Mouse (Mus musculus) embryonic facial prominence, embryonic 11.5 days (tissue): ENCODE measurements around the gene Rxra. TPM values are rescaled to one million over a fixed set of nuclear protein-coding genes. Genes with fewer than 3 reads are reported as not detected.

Source experiments
- ATAC-seq: fragments of 200-750 bp; cut with Nextera tagmentation; replicated peaks from 2 replicates; pipeline ENCODE4 v1.8.0; 2017; ENCODE audit warnings: low read depth; ENCODE audit not compliant: insufficient number of reproducible peaks, low FRiP score, low TSS enrichment
- DNase-seq: peaks from one replicate; pipeline ENCODE4 v3.0.0-alpha.2; 2015; ENCODE audit warnings: low spot score
- H3K27ac ChIP-seq: fragments of 300-500 bp; sonication (generic); replicated peaks from 2 replicates; pipeline ENCODE4 v1.5.1; 2014; ENCODE audit warnings: mild to moderate bottlenecking, low read depth, low read length, control low read depth
- H3K27me3 ChIP-seq: fragments of 300-500 bp; sonication (generic); 2 replicates; pipeline ENCODE4 v1.6.1; 2014; ENCODE audit warnings: mild to moderate bottlenecking, low read length, moderate library complexity, mixed read lengths; ENCODE audit not compliant: control insufficient read depth, insufficient read depth
- H3K36me3 ChIP-seq: fragments of 300-500 bp; sonication (generic); replicated peaks from 2 replicates; pipeline ENCODE4 v1.6.1; 2014; ENCODE audit warnings: low read depth, mild to moderate bottlenecking, low read length, moderate library complexity, mixed read lengths; ENCODE audit not compliant: control insufficient read depth, insufficient read depth
- H3K4me1 ChIP-seq: fragments of 300-500 bp; sonication (generic); 2 replicates; pipeline ENCODE4 v1.6.1; 2014; ENCODE audit warnings: low read length, mixed read lengths; ENCODE audit not compliant: control insufficient read depth, insufficient read depth
- H3K4me2 ChIP-seq: fragments of 300-500 bp; sonication (generic); 2 replicates; pipeline ENCODE4 v1.6.1; 2014; ENCODE audit warnings: low read depth, mild to moderate bottlenecking, control low read depth, low read length, moderate library complexity
- H3K4me3 ChIP-seq: fragments of 300-500 bp; sonication (generic); 2 replicates; pipeline ENCODE4 v1.5.1; 2014; ENCODE audit warnings: low read depth, low read length, control low read depth
- H3K9ac ChIP-seq: fragments of 300-500 bp; sonication (generic); replicated peaks from 2 replicates; pipeline ENCODE4 v1.6.1; 2014; ENCODE audit warnings: mild to moderate bottlenecking, control low read depth, low read length
- H3K9me3 ChIP-seq: fragments of 300-500 bp; sonication (generic); replicated peaks from 2 replicates; pipeline ENCODE4 v1.6.1; 2016; ENCODE audit warnings: mild to moderate bottlenecking, low read length, inconsistent platforms, mixed read lengths; ENCODE audit not compliant: control insufficient read depth
- WGBS: fragments of 180-500 bp; shearing (Covaris S2); extraction: QIAGEN DNeasy Blood & Tissue Kit; methylation state at CpG from one replicate; pipeline ENCODE4 v1.1.7; 2014; 5-methylcytosine and 5-hydroxymethylcytosine counted together
- polyA plus RNA-seq: library from polyadenylated mRNA; unstranded; fragments of >200 nt; fragmentation: Nextera tagmentation; extraction: Ambion mirVana; gene quantifications from 2 replicates; pipeline ENCODE4 v1.2.1, GENCODE M21; 2014

Gene Rxra
- polyA plus RNA-seq, 1 experiment from 2014 or later: 7.6 TPM

GRCm38 (mm10) chr2:27639631-27640334 lies 36.5 kb upstream of the Rxra start:
- no peak overlapping the region for H3K9ac ChIP-seq
- H3K27ac ChIP-seq: no peak overlapping the region
- no peak overlapping the region for H3K4me2 ChIP-seq
- no peaks in the 10 kb centered on the region for H3K27me3 ChIP-seq
- no peaks in the 10 kb centered on the region for H3K9me3 ChIP-seq
- H3K36me3 ChIP-seq: no peaks in the 10 kb centered on the region
- no peak for ATAC-seq
- 80% methylated on average over 5 of the region's 5 CpGs for WGBS
- DNase-seq: no peak
- no peaks in the 10 kb centered on the region for H3K4me1 ChIP-seq
- no peak overlapping the region for H3K4me3 ChIP-seq

GRCm38 (mm10) chr2:27640900-27641479 lies 35.2 kb upstream of the Rxra start:
- DNase-seq: no peak

DNA sequence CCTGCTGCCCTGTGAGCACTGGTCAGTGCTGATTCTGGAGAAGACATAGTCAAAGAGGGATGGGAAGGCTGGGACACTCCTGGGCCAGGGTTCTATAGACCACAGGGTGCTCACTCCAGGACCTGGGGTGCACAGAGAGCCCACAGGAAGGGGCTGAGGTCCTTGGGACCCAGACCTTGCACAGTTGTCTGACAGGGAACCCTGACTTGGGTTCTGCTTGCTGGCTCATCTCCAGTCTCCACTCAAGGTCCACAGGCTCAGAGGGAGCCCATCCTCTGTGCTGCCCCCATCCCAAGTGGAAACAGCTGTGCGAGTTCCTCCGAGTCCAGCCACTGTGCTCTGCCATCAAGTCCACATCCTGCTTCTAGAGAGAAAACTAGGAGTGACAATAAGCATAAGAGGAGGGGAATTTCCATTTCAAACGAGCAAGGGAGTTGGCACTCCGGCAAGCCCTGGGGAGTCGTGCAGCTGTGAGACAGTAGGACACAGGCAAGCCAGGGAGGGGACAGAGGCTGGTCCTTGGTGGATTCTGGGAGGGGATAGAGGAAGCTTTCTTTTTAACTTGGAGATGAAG lies 31.6 kb upstream of the Rxra start:
- no peak overlapping the region for H3K27ac ChIP-seq
- no peaks in the 10 kb centered on the region for H3K4me1 ChIP-seq
- 25% methylated on average over 5 of the region's 5 CpGs for WGBS
- H3K4me3 ChIP-seq: no peak overlapping the region
- no peaks in the 10 kb centered on the region for H3K27me3 ChIP-seq
- DNase-seq: peak; percentile 8
- ATAC-seq: no peak
- no peak overlapping the region for H3K4me2 ChIP-seq
- H3K9ac ChIP-seq: no peak overlapping the region
- no peaks in the 10 kb centered on the region for H3K9me3 ChIP-seq
- no peaks in the 10 kb centered on the region for H3K36me3 ChIP-seq

More at GRCm38 (mm10) chr2:27640900-27641479, 35.2 kb upstream of the Rxra start:
- Histone ChIP-seq H3K9ac (no peak overlapping the region; the same call in 1 of the 2 replicates), H3K36me3 (no peaks in the 10 kb centered on the region), H3K27me3 (no peaks in the 10 kb centered on the region), H3K9me3 (no peaks in the 10 kb centered on the region), H3K27ac (no peak overlapping the region), H3K4me3 (no peak overlapping the region), H3K4me1 (no peaks in the 10 kb centered on the region), H3K4me2 (no peak overlapping the region)
- no peak for ATAC-seq
- WGBS: 61% methylated on average over 3 of the region's 3 CpGs

GRCm38 (mm10) chr2:27645471-27645870 lies 30.8 kb upstream of the Rxra start:
- no peak overlapping the region for H3K4me2 ChIP-seq
- H3K36me3 ChIP-seq: no peaks in the 10 kb centered on the region
- H3K27ac ChIP-seq: no peak overlapping the region
- no peak for ATAC-seq
- no peak for DNase-seq
- H3K27me3 ChIP-seq: no peaks in the 10 kb centered on the region
- no peak overlapping the region for H3K4me3 ChIP-seq
- no peaks in the 10 kb centered on the region for H3K9me3 ChIP-seq
- WGBS: 62% methylated on average over 3 of the region's 3 CpGs
- peaks cover 3% of the 10 kb centered on the region; the same call in 1 of the 2 replicates for H3K4me1 ChIP-seq
- H3K9ac ChIP-seq: no peak overlapping the region

- peak; percentile 53 for DNase-seq
Measured at GRCm38 (mm10) chr2:27649862-27650661, 26.2 kb upstream of the Rxra start.

GRCm38 (mm10) chr2:27650991-27651390 lies 25.2 kb upstream of the Rxra start:
- no peaks in the 10 kb centered on the region for H3K36me3 ChIP-seq
- DNase-seq: no peak
- no peak overlapping the region for H3K27ac ChIP-seq
- no peak overlapping the region for H3K9ac ChIP-seq
- no peak overlapping the region for H3K4me2 ChIP-seq
- no peak overlapping the region for H3K4me3 ChIP-seq
- H3K4me1 ChIP-seq: peaks cover 3% of the 10 kb centered on the region; the same call in 1 of the 2 replicates
- ATAC-seq: no peak
- H3K9me3 ChIP-seq: no peaks in the 10 kb centered on the region
- H3K27me3 ChIP-seq: no peaks in the 10 kb centered on the region

More at GRCm38 (mm10) chr2:27649862-27650661, 26.2 kb upstream of the Rxra start:
- 23% methylated on average over 8 of the region's 8 CpGs for WGBS
- Histone ChIP-seq H3K4me1 (peaks cover 3% of the 10 kb centered on the region; the same call in 1 of the 2 replicates), H3K4me2 (no peak overlapping the region), H3K27ac (no peak overlapping the region; the same call in 1 of the 2 replicates), H3K27me3 (no peaks in the 10 kb centered on the region), H3K9me3 (no peaks in the 10 kb centered on the region), H3K9ac (no peak overlapping the region), H3K4me3 (no peak overlapping the region), H3K36me3 (no peaks in the 10 kb centered on the region)
- ATAC-seq: peak; percentile 76

- Histone ChIP-seq H3K36me3 (no peaks in the 10 kb centered on the region), H3K9ac (no peak overlapping the region), H3K27ac (no peak overlapping the region), H3K27me3 (no peaks in the 10 kb centered on the region), H3K9me3 (no peaks in the 10 kb centered on the region), H3K4me1 (peaks cover 3% of the 10 kb centered on the region; the same call in 1 of the 2 replicates), H3K4me3 (no peak overlapping the region), H3K4me2 (no peak overlapping the region)
- WGBS: 77% methylated on average over 5 of the region's 5 CpGs
- DNase-seq (no peak), ATAC-seq (no peak)
Measured at GRCm38 (mm10) chr2:27653496-27654030, 22.7 kb upstream of the Rxra start.
